ENCODE assay signal across 8 mouse cellular contexts in the genomic region with DNA sequence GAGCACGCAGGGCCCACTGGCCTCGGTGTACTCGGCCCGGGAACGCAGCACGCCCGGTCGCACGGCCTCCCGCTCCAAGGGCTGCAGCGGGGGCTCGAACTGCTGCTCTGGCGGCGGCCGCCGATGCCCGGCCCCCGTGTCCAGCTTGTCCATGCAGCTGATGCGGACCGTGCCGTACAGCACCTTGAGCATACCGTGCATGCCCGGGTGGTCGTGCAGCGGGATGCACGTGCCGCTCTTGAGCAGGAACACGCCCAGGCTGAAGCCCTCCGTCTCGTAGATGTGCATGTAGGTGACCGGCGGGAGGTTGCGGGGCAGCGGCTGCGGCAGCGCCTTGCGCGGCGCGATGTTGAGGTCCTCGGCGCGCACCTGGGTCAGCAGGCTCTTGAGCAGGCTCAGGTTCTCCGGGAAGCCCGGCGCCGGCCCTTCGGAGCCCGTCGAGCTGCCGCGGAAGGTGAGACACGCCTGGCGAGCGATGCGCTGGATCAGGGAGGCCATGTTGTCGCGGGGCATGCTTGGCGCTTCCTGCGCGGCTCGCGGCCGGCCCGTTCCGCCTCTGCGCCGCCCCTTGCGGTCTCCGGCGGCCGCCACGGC. TPM values are rescaled to one million over a fixed set of nuclear protein-coding genes. Genes with fewer than 3 reads are reported as not detected.
DNase-seq lines count a peak whose midpoint lies in the region; ATAC-seq and TF ChIP-seq lines count a peak whose summit lies in the region.

No protein-coding gene starts in this region.

- H3K27me3 ChIP-seq in kidney, postnatal 0 days (ENCODE audit: insufficient read depth, low read length) = no peaks in the 10 kb centered on the region

- peak overlapping the region; percentile 91 for H3K9ac ChIP-seq in kidney, postnatal 0 days (ENCODE audit: low read depth, low read length)

- ATAC-seq in granulocyte monocyte progenitor cell, adult 5-6 weeks (replicated peaks; ENCODE audit: poor library complexity, severe bottlenecking) = peak; percentile 14; the same call in 1 of the 2 replicates
- ATAC-seq in kidney, postnatal 0 days (replicated peaks; ENCODE audit: low FRiP score, low read depth) = peak; percentile 75

- no peaks in the 10 kb centered on the region for H3K9me3 ChIP-seq in kidney, postnatal 0 days (replicated peaks; ENCODE audit: low read length)

- peaks cover 9% of the 10 kb centered on the region; the same call in 1 of the 2 replicates for H3K4me1 ChIP-seq in kidney, postnatal 0 days (replicated peaks; ENCODE audit: insufficient read depth, low read length)

- H3K4me2 ChIP-seq in kidney, postnatal 0 days (ENCODE audit: low read length) = peak overlapping the region; percentile 96

- H3K36me3 ChIP-seq in kidney, postnatal 0 days (ENCODE audit: insufficient read depth, low read length) = peaks cover 3% of the 10 kb centered on the region; the same call in 1 of the 2 replicates

- TF ChIP-seq CTCF in brain, embryonic 14.5 days (IDR thresholded peaks at IDR 0.05; ENCODE audit: borderline replicate concordance, extremely low read depth, insufficient read depth, insufficient read length) = no peak
- no peak for TF ChIP-seq CTCF in kidney, postnatal 0 days (IDR thresholded peaks at IDR 0.05; ENCODE audit: low read depth)

- peak overlapping the region; percentile 95 for H3K27ac ChIP-seq in kidney, postnatal 0 days

- TF ChIP-seq POLR2A in brain, embryonic 14.5 days (IDR thresholded peaks at IDR 0.05; ENCODE audit: borderline replicate concordance, extremely low read depth, insufficient read depth, insufficient read length, poor library complexity, severe bottlenecking) = no peak

- WGBS in kidney, postnatal 0 days = under 1% methylated on average over 66 of the region's 73 CpGs

- DNase-seq in right cerebral cortex, postnatal 10 days (ENCODE audit: low spot score in 2 of 2) = peak; percentile 72
- DNase-seq in right cerebral cortex, adult 18-20 months = no peak
- DNase-seq in brain, embryonic 14.5 days (ENCODE audit: low read depth) = peak; percentile 69
- DNase-seq in kidney, postnatal 0 days (ENCODE audit: low spot score) = peak; percentile 65
- peak; percentile 56 for DNase-seq in lung, postnatal 10 days
- DNase-seq in right cerebral cortex, postnatal 36 days (ENCODE audit: low spot score in 2 of 2) = peak; percentile 43 to 50
- DNase-seq in cerebellum, postnatal 36 days = no peak

- peak overlapping the region; percentile 90 for H3K4me3 ChIP-seq in kidney, postnatal 0 days (replicated peaks; ENCODE audit: low read depth, low read length)

RNA-seq across cellular contexts. Expression of a gene that starts 0.4 kb away (rescaled TPM):
- polyA plus RNA-seq in brain, embryonic 14.5 days (2012; rRNA removed) = 15.7 and 24.8 TPM in 2 replicates
- total RNA-seq in granulocyte monocyte progenitor cell, adult 5-6 weeks (2014; fragmentation: Nextera tagmentation) = 21.2 and 21.7 TPM in 2 replicates
- total RNA-seq in granulocyte monocyte progenitor cell, adult 5-6 weeks (2017) = 21.9 and 22.8 TPM in 2 replicates
- polyA plus RNA-seq in kidney, postnatal 0 days (2015; fragmentation: Nextera tagmentation; extraction: Ambion mirVana) = 51.2 and 56.8 TPM in 2 replicates

RNA-seq across cellular contexts. Expression of a gene that starts 13.1 kb away (rescaled TPM):
- polyA plus RNA-seq in brain, embryonic 14.5 days (2012; rRNA removed) = 0.39 and 1.4 TPM in 2 replicates
- not detected in 2 replicates for total RNA-seq in granulocyte monocyte progenitor cell, adult 5-6 weeks (2014; fragmentation: Nextera tagmentation)
- total RNA-seq in granulocyte monocyte progenitor cell, adult 5-6 weeks (2017) = 0.72 and 3.1 TPM in 2 replicates
- polyA plus RNA-seq in kidney, postnatal 0 days (2015; fragmentation: Nextera tagmentation; extraction: Ambion mirVana) = 0.82 and 0.88 TPM in 2 replicates

Comparison
In these comparisons a context has a peak if more than half of its experiments do, and no peak if none do; other contexts are left out.
1. DNase-seq: peak in right cerebral cortex, postnatal 10 days (2 of 2), brain, embryonic 14.5 days (single experiment), kidney, postnatal 0 days (single experiment), lung, postnatal 10 days (single experiment) and right cerebral cortex, postnatal 36 days (2 of 2); none in right cerebral cortex, adult 18-20 months (single experiment) and cerebellum, postnatal 36 days (0 of 2).